ENCODE assay signal across 30 mouse cellular contexts in genomic region chr4:95895199-95895754, GRCm38 (mm10).
DNase-seq lines count a peak whose midpoint lies in the region; ATAC-seq and TF ChIP-seq lines count a peak whose summit lies in the region.
"Had no signal": no experiment of that assay in that cellular context is flagged by ENCODE, and none has a peak within 500 bp of the region (broad histone marks: within the 10 kb centered on the region; RNA-seq: fewer than 3 reads in every experiment).

No protein-coding gene starts in this region.

- H3K36me3 ChIP-seq in lung, embryonic 14.5 days (ENCODE audit: insufficient read depth) = no peaks in the 10 kb centered on the region
- no peaks in the 10 kb centered on the region for H3K36me3 ChIP-seq in embryonic facial prominence, embryonic 10.5 days (replicated peaks)
- H3K36me3 ChIP-seq: forebrain, embryonic 10.5 days; hindbrain, embryonic 13.5 days; liver, embryonic 13.5 days; midbrain, embryonic 13.5 days; stomach, embryonic 15.5 days had no signal

- H3K4me2 ChIP-seq in lung, embryonic 14.5 days = no peak overlapping the region
- H3K4me2 ChIP-seq: heart, embryonic 11.5 days; hindbrain, embryonic 13.5 days; liver, embryonic 13.5 days; midbrain, embryonic 13.5 days; stomach, embryonic 15.5 days had no signal

- H3K9me3 ChIP-seq in lung, embryonic 14.5 days (ENCODE audit: low read depth, low read length) = no peaks in the 10 kb centered on the region
- H3K9me3 ChIP-seq in embryonic facial prominence, embryonic 10.5 days = no peaks in the 10 kb centered on the region
- H3K9me3 ChIP-seq: forebrain, embryonic 10.5 days; hindbrain, embryonic 13.5 days; liver, embryonic 13.5 days; midbrain, embryonic 13.5 days; stomach, embryonic 15.5 days had no signal

- no peak for TF ChIP-seq CTCF in lung, embryonic 14.5 days (IDR thresholded peaks at IDR 0.05; ENCODE audit: low read depth)

- H3K9ac ChIP-seq in lung, embryonic 14.5 days = no peak overlapping the region
- H3K9ac ChIP-seq: hindbrain, embryonic 13.5 days; liver, embryonic 13.5 days; midbrain, embryonic 13.5 days; stomach, embryonic 15.5 days had no signal

- intact Hi-C loops in gastrocnemius, postnatal 36 days (cut with DNase I) = no loop called here

- peaks cover 23% of the 10 kb centered on the region for H3K4me1 ChIP-seq in lung, embryonic 14.5 days (ENCODE audit: insufficient read depth)
- H3K4me1 ChIP-seq in embryonic facial prominence, embryonic 10.5 days = peaks cover 67% of the 10 kb centered on the region
- H3K4me1 ChIP-seq: liver, embryonic 13.5 days had no signal

- H3K4me3 ChIP-seq in lung, embryonic 14.5 days (ENCODE audit: low read depth, low read length) = no peak overlapping the region
- no peak overlapping the region for H3K4me3 ChIP-seq in embryonic facial prominence, embryonic 10.5 days
- H3K4me3 ChIP-seq: forebrain, embryonic 10.5 days; hindbrain, embryonic 13.5 days; liver, embryonic 13.5 days; midbrain, embryonic 13.5 days; stomach, embryonic 15.5 days had no signal

- peak; percentile 82 for DNase-seq in lung, embryonic 14.5 days
- DNase-seq in lung, adult 18-20 months = no peak
- DNase-seq in testis, postnatal 10 days (ENCODE audit: low spot score) = peak; percentile 22
- no peak for DNase-seq in testis, postnatal 14 days (ENCODE audit: low spot score)
- DNase-seq in embryonic facial prominence, embryonic 10.5 days (ENCODE audit: low spot score) = no peak
- no peak for DNase-seq in layer of hippocampus, adult 18-20 months (ENCODE audit: low spot score in 2 of 2)
- no peak for DNase-seq in gastrocnemius, postnatal 36 days
- DNase-seq: adrenal gland, postnatal 25 days; cerebellum, adult 2 months; cerebellum, postnatal 14 days; gastrocnemius, postnatal 14 days; heart, adult 18-20 months; heart, postnatal 36 days; kidney, adult 8-10 months; kidney, postnatal 4 days; layer of hippocampus, postnatal 36 days; left cerebral cortex, postnatal 4 days; liver, embryonic 13.5 days; right cerebral cortex, postnatal 25 days; thymus, adult 18-20 months; thymus, postnatal 4 days had no signal

- 52% methylated on average over 2 of the region's 2 CpGs for WGBS in lung, embryonic 14.5 days
- WGBS in embryonic facial prominence, embryonic 10.5 days = 80% methylated on average over 2 of the region's 2 CpGs

- peak; percentile 66 for ATAC-seq in lung, embryonic 14.5 days (ENCODE audit: insufficient read depth)
- ATAC-seq: CD4-positive, CD25-positive, alpha-beta regulatory T cell, adult 4 months; forebrain, embryonic 16.5 days; intestine, embryonic 16.5 days; midbrain, embryonic 13.5 days had no signal

- H3K27ac ChIP-seq in lung, embryonic 14.5 days (ENCODE audit: low read depth) = peak overlapping the region; percentile 65
- H3K27ac ChIP-seq in embryonic facial prominence, embryonic 10.5 days (replicated peaks) = peak overlapping the region; percentile 77
- H3K27ac ChIP-seq: forebrain, embryonic 10.5 days; hindbrain, embryonic 13.5 days; kidney, postnatal 0 days; liver, embryonic 13.5 days; midbrain, embryonic 13.5 days; stomach, embryonic 15.5 days had no signal

- no peaks in the 10 kb centered on the region for H3K27me3 ChIP-seq in lung, embryonic 14.5 days (ENCODE audit: insufficient read depth, low read length)
- H3K27me3 ChIP-seq in embryonic facial prominence, embryonic 10.5 days (replicated peaks; ENCODE audit: low read depth, poor library complexity, severe bottlenecking) = no peaks in the 10 kb centered on the region
- H3K27me3 ChIP-seq: hindbrain, embryonic 13.5 days; liver, embryonic 13.5 days; midbrain, embryonic 13.5 days; stomach, embryonic 15.5 days had no signal

Comparison
In these comparisons a context has a peak if more than half of its experiments do, and no peak if none do; other contexts are left out.
1. DNase-seq: peak in lung, embryonic 14.5 days (single experiment) and testis, postnatal 10 days (single experiment); none in lung, adult 18-20 months (0 of 2), testis, postnatal 14 days (single experiment), embryonic facial prominence, embryonic 10.5 days (single experiment), layer of hippocampus, adult 18-20 months (0 of 2) and gastrocnemius, postnatal 36 days (0 of 2).